Mouse (Mus musculus): ENCODE results near the gene Zswim5. TPM values are rescaled to one million over a fixed set of nuclear protein-coding genes. Genes with fewer than 3 reads are reported as not detected.

Gene Zswim5
- polyA plus RNA-seq, 2 experiments: 0.23 to 1.0 TPM

DNA sequence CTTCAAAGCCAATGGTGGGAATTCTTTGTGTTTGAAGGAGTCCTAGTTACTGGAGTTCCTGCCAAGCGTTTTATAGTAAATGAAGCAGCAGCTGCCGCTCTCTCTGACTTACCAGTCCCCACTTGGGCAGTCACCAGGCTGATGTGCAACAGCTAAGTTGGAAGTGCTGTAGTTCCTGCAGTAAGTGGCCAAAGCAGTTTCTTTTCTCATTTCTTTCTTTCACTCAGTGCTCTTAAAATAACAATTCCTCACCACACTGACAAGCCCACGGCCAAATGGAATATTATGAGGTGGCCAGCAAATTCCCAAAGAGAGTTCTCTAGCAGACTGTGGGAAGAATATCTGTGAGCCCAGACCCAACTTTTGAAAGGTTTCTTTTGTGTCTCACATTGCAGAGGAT lies 129.9 kb downstream of the Zswim5 start:
- Histone ChIP-seq H3K9me3 (ENCODE audit: control insufficient read depth, low read length) (no peaks in the 10 kb centered on the region), H3K36me3 (ENCODE audit: control insufficient read depth, insufficient read depth, low read length) (peaks cover 20% of the 10 kb centered on the region), H3K9ac (ENCODE audit: low read depth, low read length, severe bottlenecking) (no peak overlapping the region), H3K4me2 (replicated peaks; ENCODE audit: low read depth, low read length, severe bottlenecking) (no peak overlapping the region), H3K27me3 (ENCODE audit: control insufficient read depth, insufficient read depth, low read length) (no peaks in the 10 kb centered on the region), H3K4me3 (replicated peaks; ENCODE audit: low read length) (no peak overlapping the region), H3K27ac (replicated peaks; ENCODE audit: low read depth, low read length) (no peak overlapping the region), H3K4me1 (ENCODE audit: control insufficient read depth, insufficient read depth, low read length) (no peaks in the 10 kb centered on the region)
- ATAC-seq (ENCODE audit: low FRiP score, low read depth) (no peak), DNase-seq (ENCODE audit: low spot score) (no peak)
- WGBS: 57% methylated on average over 3 of the region's 3 CpGs
- no peak for TF ChIP-seq POLR2A (IDR thresholded peaks at IDR 0.05; ENCODE audit: borderline replicate concordance, extremely low read depth, insufficient read depth, insufficient read length)

DNA sequence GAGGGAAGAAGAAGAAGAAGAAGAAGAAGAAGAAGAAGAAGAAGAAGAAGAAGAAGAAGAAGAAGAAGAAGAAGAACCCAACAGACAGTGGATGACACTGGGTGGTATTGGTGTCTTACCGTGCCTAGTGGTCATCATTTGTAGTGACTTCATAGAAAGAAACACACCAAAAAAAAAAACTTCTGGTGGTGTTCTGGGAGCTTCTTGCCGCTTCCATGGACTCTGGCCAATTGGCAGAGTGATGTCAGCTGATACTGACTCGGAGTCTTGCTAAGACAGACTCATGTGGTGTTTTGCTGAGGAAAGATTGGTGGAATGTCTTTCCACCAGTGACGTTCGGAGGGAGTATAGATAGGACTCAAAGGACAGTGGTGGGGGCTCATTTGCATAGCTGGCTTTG lies 133.1 kb downstream of the Zswim5 start:
- Histone ChIP-seq H3K4me2 (replicated peaks; ENCODE audit: low read depth, low read length, severe bottlenecking) (no peak overlapping the region), H3K9ac (ENCODE audit: low read depth, low read length, severe bottlenecking) (no peak overlapping the region), H3K4me3 (replicated peaks; ENCODE audit: low read length) (no peak overlapping the region), H3K4me1 (ENCODE audit: control insufficient read depth, insufficient read depth, low read length) (no peaks in the 10 kb centered on the region), H3K36me3 (ENCODE audit: control insufficient read depth, insufficient read depth, low read length) (no peaks in the 10 kb centered on the region), H3K27me3 (ENCODE audit: control insufficient read depth, insufficient read depth, low read length) (no peaks in the 10 kb centered on the region), H3K9me3 (ENCODE audit: control insufficient read depth, low read length) (no peaks in the 10 kb centered on the region), H3K27ac (replicated peaks; ENCODE audit: low read depth, low read length) (no peak overlapping the region)
- WGBS: 81% methylated on average over 5 of the region's 5 CpGs
- DNase-seq (ENCODE audit: low spot score) (no peak), ATAC-seq (ENCODE audit: low FRiP score, low read depth) (no peak)
- TF ChIP-seq POLR2A (IDR thresholded peaks at IDR 0.05; ENCODE audit: borderline replicate concordance, extremely low read depth, insufficient read depth, insufficient read length): no peak

DNA sequence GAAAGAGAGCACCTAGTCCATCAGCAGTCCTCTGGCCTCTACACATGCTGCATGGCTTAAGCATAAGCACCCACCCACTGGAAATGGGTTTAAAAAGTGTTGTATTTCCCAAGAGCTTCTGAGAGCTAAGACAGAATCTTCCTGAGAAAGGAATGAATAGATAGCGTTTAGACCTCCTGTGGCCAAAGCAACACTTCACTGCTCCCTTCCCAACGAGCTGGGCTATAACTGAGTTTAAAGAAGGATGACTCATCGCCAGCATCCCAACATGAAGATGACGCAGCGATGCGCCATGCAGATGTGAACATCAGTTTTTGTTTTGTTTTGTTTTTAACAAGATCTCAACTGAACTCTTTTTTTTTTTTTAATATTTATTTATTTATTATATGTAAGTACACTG lies 136.4 kb downstream of the Zswim5 start:
- Histone ChIP-seq H3K36me3 (ENCODE audit: control insufficient read depth, insufficient read depth, low read length) (no peaks in the 10 kb centered on the region), H3K27ac (replicated peaks; ENCODE audit: low read depth, low read length) (no peak overlapping the region), H3K27me3 (ENCODE audit: control insufficient read depth, insufficient read depth, low read length) (no peaks in the 10 kb centered on the region), H3K4me1 (ENCODE audit: control insufficient read depth, insufficient read depth, low read length) (no peaks in the 10 kb centered on the region), H3K9ac (ENCODE audit: low read depth, low read length, severe bottlenecking) (no peak overlapping the region), H3K4me2 (replicated peaks; ENCODE audit: low read depth, low read length, severe bottlenecking) (no peak overlapping the region), H3K9me3 (ENCODE audit: control insufficient read depth, low read length) (no peaks in the 10 kb centered on the region), H3K4me3 (replicated peaks; ENCODE audit: low read length) (no peak overlapping the region)
- TF ChIP-seq POLR2A (IDR thresholded peaks at IDR 0.05; ENCODE audit: borderline replicate concordance, extremely low read depth, insufficient read depth, insufficient read length): no peak
- no peak for DNase-seq (ENCODE audit: low spot score)
- ATAC-seq (ENCODE audit: low FRiP score, low read depth): no peak
- WGBS: 88% methylated on average over 6 of the region's 6 CpGs

DNA sequence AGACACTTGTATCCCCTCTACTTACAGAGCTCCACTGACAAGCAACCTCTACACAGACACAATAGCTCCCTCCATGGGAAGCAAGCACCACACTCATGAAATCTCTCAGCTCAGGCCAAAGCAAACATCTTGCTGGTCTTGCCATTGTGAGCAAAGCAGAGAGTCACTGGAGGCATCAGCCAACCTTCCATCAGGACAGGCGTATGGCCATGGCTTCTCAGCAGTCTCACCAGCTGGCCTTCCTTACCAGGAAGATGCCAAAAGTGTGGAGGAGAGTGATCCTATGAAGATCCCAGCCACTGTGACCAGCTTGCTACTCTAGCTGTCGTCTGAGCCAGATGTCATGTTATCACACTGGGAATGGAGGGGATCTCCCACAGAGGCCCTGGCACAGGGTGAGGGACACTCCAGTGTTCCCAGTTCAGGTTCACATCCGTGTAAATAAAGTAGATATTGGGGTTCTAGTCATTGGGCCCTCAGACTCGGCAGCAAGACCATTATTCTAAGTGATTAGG lies 137.8 kb downstream of the Zswim5 start:
- H3K4me1 ChIP-seq (ENCODE audit: control insufficient read depth, insufficient read depth, low read length): no peaks in the 10 kb centered on the region; the same call in 1 of the 2 replicates
- no peak overlapping the region for H3K4me2 ChIP-seq (replicated peaks; ENCODE audit: low read depth, low read length, severe bottlenecking)
- TF ChIP-seq POLR2A (IDR thresholded peaks at IDR 0.05; ENCODE audit: borderline replicate concordance, extremely low read depth, insufficient read depth, insufficient read length): no peak
- no peaks in the 10 kb centered on the region for H3K9me3 ChIP-seq (ENCODE audit: control insufficient read depth, low read length)
- H3K27ac ChIP-seq (replicated peaks; ENCODE audit: low read depth, low read length): no peak overlapping the region
- ATAC-seq (ENCODE audit: low FRiP score, low read depth) (no peak), DNase-seq (ENCODE audit: low spot score) (no peak)
- no peak overlapping the region for H3K4me3 ChIP-seq (replicated peaks; ENCODE audit: low read length)
- H3K36me3 ChIP-seq (ENCODE audit: control insufficient read depth, insufficient read depth, low read length): no peaks in the 10 kb centered on the region
- no peak overlapping the region for H3K9ac ChIP-seq (ENCODE audit: low read depth, low read length, severe bottlenecking)
- no peaks in the 10 kb centered on the region for H3K27me3 ChIP-seq (ENCODE audit: control insufficient read depth, insufficient read depth, low read length)
- WGBS: 57% methylated on average over 4 of the region's 4 CpGs

DNA sequence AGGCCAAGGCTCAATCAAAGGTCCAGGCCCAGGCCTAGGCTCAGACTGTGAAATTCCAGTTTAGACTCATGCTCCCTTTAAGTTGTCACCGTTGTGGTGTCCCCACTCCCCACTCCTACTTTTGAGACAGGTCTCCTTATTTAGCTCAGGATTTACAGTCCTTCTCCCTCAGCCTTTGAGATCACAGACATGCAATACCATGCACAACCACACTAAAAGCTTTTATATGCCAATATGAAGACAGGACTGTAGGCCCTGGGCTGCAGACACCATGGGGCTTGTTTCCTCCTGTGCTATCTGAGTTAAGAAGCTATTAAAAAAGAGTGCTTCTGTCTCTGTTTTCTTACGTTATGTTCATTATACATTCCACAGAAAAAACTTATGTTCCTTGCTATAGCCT lies 140.6 kb downstream of the Zswim5 start:
- H3K4me3 ChIP-seq (replicated peaks; ENCODE audit: low read length): no peak overlapping the region
- DNase-seq (ENCODE audit: low spot score) (no peak), ATAC-seq (ENCODE audit: low FRiP score, low read depth) (no peak)
- H3K36me3 ChIP-seq (ENCODE audit: control insufficient read depth, insufficient read depth, low read length): peaks cover 8% of the 10 kb centered on the region
- H3K9me3 ChIP-seq (ENCODE audit: control insufficient read depth, low read length): no peaks in the 10 kb centered on the region
- H3K27ac ChIP-seq (replicated peaks; ENCODE audit: low read depth, low read length): no peak overlapping the region
- H3K27me3 ChIP-seq (ENCODE audit: control insufficient read depth, insufficient read depth, low read length): no peaks in the 10 kb centered on the region
- no peak overlapping the region for H3K9ac ChIP-seq (ENCODE audit: low read depth, low read length, severe bottlenecking)
- H3K4me1 ChIP-seq (ENCODE audit: control insufficient read depth, insufficient read depth, low read length): no peaks in the 10 kb centered on the region; the same call in 1 of the 2 replicates
- whole genome bisulfite sequencing: 80% methylated on average over 2 of the region's 2 CpGs
- no peak overlapping the region for H3K4me2 ChIP-seq (replicated peaks; ENCODE audit: low read depth, low read length, severe bottlenecking)
- no peak for TF ChIP-seq POLR2A (IDR thresholded peaks at IDR 0.05; ENCODE audit: borderline replicate concordance, extremely low read depth, insufficient read depth, insufficient read length)

- Histone ChIP-seq H3K4me3 (replicated peaks; ENCODE audit: low read length) (no peak overlapping the region), H3K9me3 (ENCODE audit: control insufficient read depth, low read length) (no peaks in the 10 kb centered on the region), H3K27ac (replicated peaks; ENCODE audit: low read depth, low read length) (no peak overlapping the region), H3K4me2 (replicated peaks; ENCODE audit: low read depth, low read length, severe bottlenecking) (no peak overlapping the region), H3K4me1 (ENCODE audit: control insufficient read depth, insufficient read depth, low read length) (no peaks in the 10 kb centered on the region; the same call in 1 of the 2 replicates), H3K27me3 (ENCODE audit: control insufficient read depth, insufficient read depth, low read length) (no peaks in the 10 kb centered on the region), H3K9ac (ENCODE audit: low read depth, low read length, severe bottlenecking) (no peak overlapping the region), H3K36me3 (ENCODE audit: control insufficient read depth, insufficient read depth, low read length) (peaks cover 13% of the 10 kb centered on the region)
- ATAC-seq (ENCODE audit: low FRiP score, low read depth) (no peak), DNase-seq (ENCODE audit: low spot score) (no peak)
- TF ChIP-seq POLR2A (IDR thresholded peaks at IDR 0.05; ENCODE audit: borderline replicate concordance, extremely low read depth, insufficient read depth, insufficient read length): no peak
- WGBS: 83% methylated on average over 7 of the region's 7 CpGs
Measured at GRCm38 (mm10) chr4:117018327-117018726, 141.2 kb downstream of the Zswim5 start.
